Mouse (Mus musculus): ENCODE measurements at regions not wholly inside any gene's neighbourhood (a gene's known extent, or its start where the extent isn't known, plus 50 kb on each side); places are given as distances from the start of the nearest gene placed in this dataset.
A peak's percentile ranks its signal among the peaks of the same experiment; 100 is the strongest.

DNA sequence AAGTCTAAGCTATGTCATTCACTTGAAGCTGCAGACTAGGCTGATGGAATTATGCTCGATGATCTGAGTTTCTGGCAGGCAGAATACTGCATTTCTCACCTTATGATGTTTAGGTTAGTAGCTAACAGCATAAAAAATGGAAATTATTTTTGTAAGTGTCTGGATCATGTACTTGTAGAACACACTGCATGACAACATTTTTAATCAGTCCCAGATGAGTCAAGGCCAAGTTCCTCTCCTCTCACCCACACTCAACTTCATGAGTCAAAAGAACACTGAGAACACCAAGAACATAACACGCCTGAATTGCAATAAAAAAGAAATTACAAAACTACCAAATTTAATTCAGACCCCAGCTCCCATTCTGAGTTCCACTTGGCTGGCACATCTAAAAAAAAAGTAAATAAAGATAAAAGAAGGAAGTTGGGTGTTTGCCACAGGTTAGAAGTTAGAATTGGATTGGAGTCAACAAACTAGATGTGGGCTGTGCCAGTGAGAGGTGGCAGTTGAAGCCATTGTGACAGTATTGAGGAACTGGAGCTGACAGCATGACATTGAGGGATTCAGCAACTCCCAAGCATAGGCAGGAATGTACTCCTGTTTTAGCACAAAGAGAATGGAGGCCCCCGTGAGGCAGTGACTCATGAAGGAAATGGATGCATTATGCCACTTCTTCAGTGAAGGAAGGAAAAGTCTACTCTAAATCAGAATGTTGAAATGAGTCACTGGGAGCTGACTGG lies 222.8 kb upstream of the 4931408C20Rik start:
- peak in 1 of 2 experiments; percentile 3 for DNase-seq

DNA sequence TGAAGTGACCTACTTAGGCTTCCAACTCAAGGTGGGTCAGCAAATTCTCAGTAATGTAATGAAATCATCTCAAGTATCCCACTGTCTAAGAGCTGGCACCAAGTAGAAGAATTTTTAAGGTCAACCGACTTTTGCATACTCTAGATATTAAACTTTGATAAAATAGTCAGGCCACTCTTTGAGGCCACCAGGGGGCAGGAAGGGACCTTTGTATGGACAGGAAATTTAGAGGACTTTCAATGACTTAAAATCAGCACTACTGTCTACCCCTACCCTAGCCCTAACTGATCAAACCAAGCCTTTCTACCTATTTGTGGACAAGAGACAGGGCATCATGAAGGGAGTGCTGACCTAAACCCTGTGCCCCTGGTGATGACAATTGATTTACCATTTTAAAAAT lies 215.0 kb upstream of the 4931408C20Rik start:
- no peak for DNase-seq
- intact Hi-C loops (cut with DNase I): no loop called here

More for the DNA sequence above, 222.8 kb upstream of the 4931408C20Rik start:
- intact Hi-C loops (cut with DNase I): no loop called here

DNA sequence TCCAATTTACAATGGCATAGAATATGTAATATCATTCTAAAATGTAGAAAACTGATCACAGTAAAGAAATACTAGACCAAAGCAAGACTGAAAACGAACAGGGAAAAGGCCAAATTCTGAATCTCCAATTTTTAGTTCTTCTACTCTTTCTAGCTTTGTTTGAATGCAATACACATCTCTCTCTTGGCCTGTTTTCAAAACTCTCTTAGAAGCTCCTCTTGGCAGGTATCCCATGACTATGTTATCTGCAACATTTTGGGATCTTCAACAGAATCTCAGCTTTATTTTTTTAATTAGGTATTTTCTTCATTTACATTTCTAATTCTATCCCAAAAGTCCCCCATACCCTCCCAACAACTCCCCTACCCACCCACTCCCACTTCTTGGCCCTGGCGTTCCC lies 170.2 kb upstream of the 4931408C20Rik start:
- DNase-seq: no peak
- intact Hi-C loops (cut with DNase I): no loop called here

DNA sequence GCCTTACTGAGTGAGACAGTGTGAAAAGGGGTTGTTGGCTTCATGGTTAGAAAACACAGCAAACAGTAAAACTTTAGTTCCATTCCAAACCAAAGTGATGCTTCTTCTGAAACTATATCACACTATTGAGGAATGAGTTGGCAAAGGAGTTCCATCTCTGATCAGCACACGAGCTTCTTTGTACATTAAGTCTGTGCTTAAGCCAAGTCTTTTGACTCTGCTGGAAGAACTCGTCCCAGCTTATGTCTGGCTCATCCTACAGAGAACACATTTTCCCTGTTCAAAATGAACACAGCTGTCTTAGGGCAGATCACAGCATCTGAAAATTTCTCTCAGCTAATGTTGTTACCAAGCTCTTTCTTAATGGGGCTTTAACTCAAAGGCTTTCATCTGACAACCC lies 166.5 kb upstream of the 4931408C20Rik start:
- intact Hi-C loops (cut with DNase I): no loop called here
- DNase-seq: no peak

DNA sequence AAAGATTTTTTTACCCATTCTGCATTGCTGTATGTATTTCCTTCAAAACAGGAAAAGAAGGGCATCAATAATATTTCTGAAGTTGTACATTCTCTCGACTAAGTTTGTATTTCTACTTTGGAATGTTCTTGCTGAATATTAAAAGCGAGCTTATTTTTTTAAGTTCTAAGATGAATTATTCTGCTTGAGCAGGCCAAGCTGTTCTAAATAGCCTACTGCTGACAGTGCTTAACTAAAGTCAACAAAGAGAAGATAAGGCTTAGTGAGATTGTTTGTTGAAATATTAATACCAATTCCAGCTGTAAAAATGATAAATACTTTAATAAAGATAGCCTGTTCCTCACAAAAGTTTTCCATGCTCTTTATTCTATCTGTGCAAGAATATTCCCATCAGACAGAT lies 122.0 kb upstream of the 4931408C20Rik start:
- no peak for DNase-seq
- intact Hi-C loops (cut with DNase I): no loop called here

DNA sequence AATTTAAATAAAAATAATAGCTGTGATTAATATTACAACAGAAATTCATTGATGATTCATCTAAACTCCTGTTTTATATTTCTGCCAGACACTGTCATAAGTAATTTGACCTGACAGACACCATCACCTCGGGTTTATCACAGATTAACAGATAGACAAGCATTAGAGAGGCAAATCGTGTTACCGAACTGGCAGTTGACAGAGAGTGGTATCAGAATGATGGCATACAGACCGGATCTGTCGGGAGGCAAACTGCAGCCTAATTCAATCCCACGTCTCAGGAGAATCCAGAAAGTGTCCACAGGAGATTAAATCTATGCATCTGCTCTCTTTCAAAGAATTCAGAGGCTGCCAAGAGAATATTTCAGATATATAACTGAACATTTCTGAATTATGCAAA lies 77.8 kb upstream of the 4931408C20Rik start:
- DNase-seq: no peak

More for the DNA sequence above, 77.8 kb upstream of the 4931408C20Rik start:
- intact Hi-C loops (cut with DNase I): no loop called here

Measured in heart, postnatal 14 days (tissue).